Mouse (Mus musculus) brain, embryonic 14.5 days (tissue): ENCODE measurements around the gene Crim1. TPM values are rescaled to one million over a fixed set of nuclear protein-coding genes. Genes with fewer than 3 reads are reported as not detected.
A peak's percentile ranks its signal among the peaks of the same experiment; 100 is the strongest.

Experiments used
- DNase-seq: peaks from one replicate; pipeline ENCODE4 v3.0.0-alpha.2; 2011; ENCODE audit warnings: low read depth
- CTCF ChIP-seq: fragments of 200-500 bp; IDR thresholded peaks from 2 replicates; pipeline ENCODE4 v1.5.1; 2012; ENCODE audit warnings: inconsistent platforms, mild to moderate bottlenecking, moderate library complexity, borderline replicate concordance; ENCODE audit not compliant: insufficient read depth, insufficient read length; ENCODE audit errors: extremely low read depth
- POLR2A ChIP-seq: fragments of 200-500 bp; IDR thresholded peaks from 2 replicates; pipeline ENCODE4 v1.6.1; 2012; ENCODE audit warnings: mild to moderate bottlenecking, inconsistent platforms, borderline replicate concordance; ENCODE audit not compliant: poor library complexity, insufficient read depth, insufficient read length, severe bottlenecking; ENCODE audit errors: extremely low read depth
- polyA plus RNA-seq: library from polyadenylated mRNA; depleted of rRNA; stranded (reverse); fragments of >200 nt; gene quantifications from 2 replicates; pipeline ENCODE4 v1.2.3, GENCODE M21; 2012

The Crim1 gene
- polyA plus RNA-seq, 1 experiment = 39.5 TPM

DNA sequence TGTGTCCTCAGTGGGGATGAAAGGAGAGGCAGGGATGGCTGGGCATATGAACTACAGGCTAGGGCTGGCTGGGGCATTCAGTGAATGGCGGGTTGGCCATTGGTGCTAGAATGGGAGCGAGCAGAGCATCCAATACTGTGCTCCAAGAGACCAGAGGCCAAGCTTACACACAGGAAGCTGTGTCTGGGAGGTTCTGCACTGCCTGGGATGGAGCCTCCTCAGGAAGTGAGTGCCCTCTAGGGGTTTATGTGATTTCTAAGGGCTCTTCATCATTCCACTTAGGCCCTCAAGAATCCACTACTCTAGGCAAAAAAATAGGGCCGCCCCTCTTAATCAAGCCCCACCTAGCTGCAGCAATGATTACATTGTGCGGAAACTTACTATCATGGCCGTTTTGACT lies 98.1 kb downstream of the Crim1 start:
- TF ChIP-seq CTCF (peak; percentile 29; the same call in 1 of the 2 replicates), POLR2A (no peak)
- DNase-seq = peak; percentile 34

- no peak for TF ChIP-seq POLR2A
- TF ChIP-seq CTCF = no peak
- no peak for DNase-seq
These were observed 99.0 kb downstream of the Crim1 start for GRCm38 (mm10) chr17:78298967-78299540.

GRCm38 (mm10) chr17:78303053-78303452 lies 103.0 kb downstream of the Crim1 start:
- DNase-seq = no peak
- TF ChIP-seq POLR2A (no peak), CTCF (no peak)

- no peak for TF ChIP-seq CTCF
- no peak for TF ChIP-seq POLR2A
- DNase-seq = no peak
These were observed 104.0 kb downstream of the Crim1 start for GRCm38 (mm10) chr17:78304059-78304458.

GRCm38 (mm10) chr17:78306434-78306833 lies 106.4 kb downstream of the Crim1 start:
- DNase-seq = no peak

GRCm38 (mm10) chr17:78308221-78308620 lies 108.2 kb downstream of the Crim1 start:
- DNase-seq = peak; percentile 53
- TF ChIP-seq POLR2A = no peak
- no peak for TF ChIP-seq CTCF

More at GRCm38 (mm10) chr17:78306434-78306833, 106.4 kb downstream of the Crim1 start:
- TF ChIP-seq POLR2A = no peak
- no peak for TF ChIP-seq CTCF

- peak; percentile 38 for DNase-seq
- TF ChIP-seq CTCF = no peak
- no peak for TF ChIP-seq POLR2A
These were observed 113.0 kb downstream of the Crim1 start for GRCm38 (mm10) chr17:78313006-78313405.

DNA sequence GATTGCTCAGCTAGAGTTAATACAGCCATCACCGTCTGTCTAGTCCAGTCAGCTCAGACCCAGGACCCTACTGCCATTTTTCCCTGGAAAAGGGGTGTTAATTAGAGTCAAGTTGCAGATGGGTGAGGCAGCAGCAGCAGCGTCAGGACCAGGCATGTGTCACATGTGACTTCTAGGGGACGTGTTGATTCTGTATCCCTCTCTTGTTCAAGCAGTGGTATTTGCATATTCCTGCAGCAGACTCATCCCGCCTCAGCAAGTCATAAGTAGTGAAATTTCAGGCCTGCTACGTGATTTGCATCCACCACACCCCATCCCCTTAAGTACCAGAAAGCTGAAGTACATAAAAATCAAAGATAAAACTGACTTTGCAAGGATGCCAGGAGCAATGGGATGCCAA lies 113.6 kb downstream of the Crim1 start:
- TF ChIP-seq CTCF (no peak), POLR2A (no peak)
- DNase-seq = peak; percentile 24

- no peak for TF ChIP-seq POLR2A
- no peak for TF ChIP-seq CTCF
These were observed 115.6 kb downstream of the Crim1 start for GRCm38 (mm10) chr17:78315659-78316058.

GRCm38 (mm10) chr17:78317381-78317780 lies 117.3 kb downstream of the Crim1 start:
- TF ChIP-seq CTCF = no peak
- TF ChIP-seq POLR2A = no peak
- DNase-seq = no peak

More at GRCm38 (mm10) chr17:78315659-78316058, 115.6 kb downstream of the Crim1 start:
- DNase-seq = no peak

DNA sequence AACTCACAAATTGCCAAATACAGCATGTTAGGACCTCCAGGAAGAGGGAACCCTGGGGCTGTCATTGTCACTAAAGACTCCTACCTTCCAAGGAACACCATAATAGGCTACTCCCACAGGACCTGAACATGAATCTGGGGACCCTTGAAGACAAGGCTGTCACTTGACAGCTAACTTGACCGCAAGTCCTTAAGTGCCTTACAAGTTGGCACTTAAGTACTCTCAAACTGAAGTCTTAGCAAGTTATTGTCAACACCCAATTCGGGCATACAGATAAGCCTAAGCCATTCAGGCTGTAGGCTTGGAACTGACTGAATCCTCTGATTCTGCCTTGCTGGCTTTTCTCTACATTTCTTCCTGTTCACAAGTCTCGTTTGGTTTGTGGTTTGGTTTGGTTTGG lies 118.8 kb downstream of the Crim1 start:
- no peak for DNase-seq
- TF ChIP-seq POLR2A (no peak), CTCF (no peak)

DNA sequence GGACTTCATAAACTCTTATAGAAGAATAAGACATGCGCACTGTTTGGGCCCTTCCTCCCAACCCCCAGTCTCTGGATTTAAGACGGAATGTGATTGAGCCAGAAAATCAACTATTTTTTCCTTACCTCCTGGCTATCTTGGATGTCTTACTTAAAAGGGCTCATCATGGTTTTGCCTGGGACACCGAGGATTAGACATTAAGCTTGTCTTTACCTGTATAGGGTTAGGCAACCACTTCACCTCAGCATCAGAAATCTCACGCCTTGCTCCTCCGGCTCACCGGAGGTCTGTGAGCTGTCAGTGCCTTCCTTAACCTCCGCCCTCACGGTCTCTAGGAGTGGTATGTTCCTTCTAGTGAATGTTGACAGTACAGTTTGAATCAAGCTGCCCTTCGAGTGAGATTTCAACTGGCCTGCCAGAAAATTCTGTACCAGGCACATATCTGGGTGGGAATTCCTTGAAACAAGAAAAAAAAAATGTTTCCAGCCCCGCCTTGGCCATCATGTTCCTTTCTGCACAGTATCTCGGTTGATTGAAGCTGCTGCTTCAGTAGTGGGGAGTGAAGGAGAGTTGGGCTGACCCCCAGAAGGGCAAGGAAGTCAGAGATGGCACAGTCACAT lies 121.3 kb downstream of the Crim1 start:
- no peak for DNase-seq

More for the DNA sequence above, 121.3 kb downstream of the Crim1 start:
- no peak for TF ChIP-seq CTCF
